Mouse (Mus musculus) kidney, postnatal 4 days (tissue): ENCODE results near the gene Dazap1.

Experiments used
- DNase-seq, 2 experiments: peaks; one replicate each; pipeline ENCODE4 v3.0.0; 2021; ENCODE audit warnings: mixed read lengths in 2 of 2

Dazap1 gene

DNA sequence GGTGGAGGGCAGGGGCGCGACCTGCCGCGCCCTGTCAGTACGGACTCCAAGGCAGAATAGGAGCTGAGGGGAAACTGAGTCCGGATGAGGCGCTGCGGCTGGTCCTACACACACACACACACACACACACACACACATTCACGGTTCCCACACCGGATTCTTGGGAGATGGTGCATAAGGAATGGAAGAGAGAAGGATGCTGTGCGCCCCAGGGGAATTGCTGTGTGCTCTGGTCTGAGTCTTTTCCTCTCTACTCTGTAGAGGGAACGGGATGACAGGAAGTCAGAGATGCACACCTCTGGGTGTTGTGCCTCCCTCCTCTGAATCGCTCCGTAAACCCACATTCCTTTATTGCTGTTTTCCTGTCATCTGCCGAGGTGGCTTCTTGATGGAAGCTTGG, 38.0 kb downstream of the Dazap1 start:
- DNase-seq: no peak

GRCm38 (mm10) chr10:80299824-80300223, 38.5 kb downstream of the Dazap1 start:
- DNase-seq: no peak

DNA sequence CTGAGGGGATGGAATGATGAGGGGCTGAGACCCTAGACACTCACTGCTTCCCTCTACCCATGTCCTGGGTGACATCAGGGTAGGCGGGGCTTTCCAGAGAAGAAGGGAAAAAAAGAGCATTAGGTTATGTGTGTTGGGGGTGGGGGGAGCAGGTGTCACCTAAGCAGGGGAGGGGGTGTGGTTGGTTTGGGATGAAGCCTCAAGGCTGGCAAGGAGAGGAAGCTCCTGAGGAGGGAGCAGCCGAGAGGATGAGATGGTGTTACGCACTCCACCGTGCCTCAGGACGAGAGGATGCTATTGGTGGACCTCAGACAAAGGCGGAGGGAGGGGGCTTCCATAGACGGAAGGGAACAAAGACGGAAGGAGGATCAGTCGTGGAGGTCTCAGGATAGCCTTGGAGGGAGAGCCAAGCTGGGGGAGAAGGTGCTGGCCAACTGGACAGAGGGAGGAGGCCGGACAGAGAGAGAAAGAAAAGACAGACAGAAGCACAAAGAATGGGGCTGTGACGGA, 39.4 kb downstream of the Dazap1 start:
- DNase-seq: no peak

DNA sequence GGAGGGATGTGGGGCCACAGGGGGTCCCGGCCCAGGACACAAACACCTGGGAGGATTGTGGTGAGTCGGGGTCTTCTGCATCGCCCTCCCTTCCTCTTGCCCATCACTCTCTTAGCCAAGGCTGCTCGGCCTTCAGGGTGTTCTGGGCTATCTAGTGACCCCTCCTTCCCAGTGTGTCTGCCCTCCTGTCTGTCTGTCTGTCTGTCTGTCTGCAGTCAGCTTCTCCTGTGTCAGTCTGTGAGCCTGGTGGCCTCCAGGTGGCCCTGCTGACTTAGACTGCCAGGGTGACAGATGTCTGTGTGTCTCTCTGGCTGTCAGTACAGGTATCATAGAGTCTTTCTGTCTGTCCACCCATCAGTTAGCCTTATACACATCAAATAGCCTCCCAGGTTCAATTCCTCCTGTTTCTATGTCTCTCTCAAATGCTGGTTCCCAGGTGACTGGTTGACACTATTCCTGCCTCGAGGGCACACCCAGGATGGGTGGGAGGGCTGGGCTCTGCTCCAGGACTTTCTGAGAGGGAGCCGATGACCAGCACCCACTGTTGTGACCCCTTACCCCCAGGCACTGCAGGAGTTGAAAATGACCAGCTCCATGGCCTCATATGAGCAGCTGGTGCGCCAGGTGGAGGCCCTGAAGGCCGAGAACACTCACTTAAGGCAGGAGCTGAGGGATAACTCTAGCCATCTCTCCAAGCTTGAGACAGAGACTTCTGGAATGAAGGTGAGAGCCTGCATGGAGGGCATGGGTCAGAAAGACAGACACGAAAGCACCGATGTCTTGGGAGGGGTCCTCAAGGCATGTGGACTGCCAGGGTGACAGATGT, 40.2 kb downstream of the Dazap1 start:
- no peak for DNase-seq

DNA sequence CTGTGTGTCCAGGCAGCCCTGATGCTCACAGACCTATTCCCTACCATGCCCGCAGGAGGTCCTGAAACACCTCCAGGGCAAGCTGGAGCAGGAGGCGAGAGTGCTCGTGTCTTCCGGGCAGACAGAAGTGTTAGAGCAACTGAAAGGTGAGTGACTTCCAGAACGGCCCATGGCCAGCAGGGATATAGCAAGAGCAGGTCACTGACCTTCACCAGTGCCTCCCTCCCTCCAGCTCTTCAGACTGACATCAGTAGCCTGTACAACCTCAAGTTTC, 40.7 kb downstream of the Dazap1 start:
- no peak for DNase-seq

GRCm38 (mm10) chr10:80302471-80302881, 41.2 kb downstream of the Dazap1 start:
- peak; percentile 80 to 86 for DNase-seq

- DNase-seq: no peak
Observed at GRCm38 (mm10) chr10:80304458-80304857, 43.2 kb downstream of the Dazap1 start.

DNA sequence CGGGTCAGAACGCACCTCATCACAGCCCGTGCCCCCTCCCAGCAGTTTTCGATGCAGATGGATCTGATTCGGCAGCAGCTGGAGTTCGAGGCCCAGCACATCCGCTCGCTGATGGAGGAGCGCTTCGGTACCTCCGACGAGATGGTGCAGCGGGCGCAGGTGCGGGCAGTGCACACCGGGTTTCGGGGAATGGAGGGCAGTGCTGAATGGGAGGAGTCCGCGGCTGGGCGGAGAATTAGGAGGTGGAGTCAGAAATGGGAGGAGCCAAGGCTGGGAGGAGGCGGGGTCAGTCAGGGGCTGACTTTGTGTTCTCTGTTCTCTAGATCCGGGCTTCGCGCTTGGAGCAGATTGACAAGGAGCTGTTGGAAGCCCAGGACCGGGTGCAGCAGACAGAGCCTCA, 43.6 kb downstream of the Dazap1 start:
- DNase-seq: peak; percentile 69 to 79

DNA sequence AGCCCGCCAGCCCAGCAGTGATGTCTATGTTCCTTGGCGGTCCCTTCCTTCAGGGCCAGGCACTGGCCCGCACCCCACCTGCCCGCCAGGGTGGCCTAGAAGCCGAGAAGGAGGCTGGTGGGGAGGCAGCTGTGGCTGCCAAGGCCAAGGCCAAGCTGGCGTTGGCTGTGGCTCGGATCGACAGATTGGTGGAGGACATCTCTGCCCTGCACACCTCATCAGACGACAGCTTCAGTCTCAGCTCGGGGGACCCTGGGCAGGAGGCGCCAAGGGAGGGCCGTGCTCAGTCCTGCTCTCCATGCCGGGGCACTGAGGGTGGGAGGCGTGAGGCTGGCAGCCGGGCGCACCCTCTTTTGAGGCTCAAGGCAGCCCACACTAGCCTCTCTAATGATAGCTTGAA, 50.3 kb downstream of the Dazap1 start:
- no peak for DNase-seq

GRCm38 (mm10) chr10:80312586-80313504, 51.6 kb downstream of the Dazap1 start:
- peak in 1 of 2 experiments; percentile 46 for DNase-seq

DNA sequence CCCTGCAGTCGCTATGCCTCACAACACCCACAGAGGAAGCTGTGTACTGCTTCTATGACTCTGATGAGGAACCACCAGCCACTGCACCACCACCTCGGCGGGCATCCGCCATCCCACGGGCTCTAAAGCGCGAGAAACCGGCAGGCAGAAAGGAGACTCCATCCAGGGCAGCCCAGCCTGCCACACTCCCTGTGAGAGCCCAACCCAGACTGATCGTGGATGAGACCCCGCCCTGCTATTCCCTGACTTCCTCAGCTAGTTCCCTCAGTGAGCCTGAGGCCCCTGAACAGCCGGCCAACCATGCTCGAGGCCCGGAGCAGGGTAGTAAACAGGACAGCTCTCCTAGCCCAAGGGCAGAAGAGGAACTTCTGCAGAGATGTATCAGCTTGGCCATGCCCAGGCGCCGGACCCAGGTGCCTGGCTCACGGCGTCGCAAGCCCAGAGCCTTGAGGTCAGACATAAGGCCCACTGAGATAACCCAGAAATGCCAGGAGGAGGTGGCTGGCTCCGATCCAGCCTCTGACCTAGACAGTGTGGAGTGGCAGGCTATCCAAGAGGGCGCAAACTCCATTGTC, 52.4 kb downstream of the Dazap1 start:
- peak in 1 of 2 experiments; percentile 31 for DNase-seq

GRCm38 (mm10) chr10:80314494-80315001, 53.3 kb downstream of the Dazap1 start:
- no peak for DNase-seq

DNA sequence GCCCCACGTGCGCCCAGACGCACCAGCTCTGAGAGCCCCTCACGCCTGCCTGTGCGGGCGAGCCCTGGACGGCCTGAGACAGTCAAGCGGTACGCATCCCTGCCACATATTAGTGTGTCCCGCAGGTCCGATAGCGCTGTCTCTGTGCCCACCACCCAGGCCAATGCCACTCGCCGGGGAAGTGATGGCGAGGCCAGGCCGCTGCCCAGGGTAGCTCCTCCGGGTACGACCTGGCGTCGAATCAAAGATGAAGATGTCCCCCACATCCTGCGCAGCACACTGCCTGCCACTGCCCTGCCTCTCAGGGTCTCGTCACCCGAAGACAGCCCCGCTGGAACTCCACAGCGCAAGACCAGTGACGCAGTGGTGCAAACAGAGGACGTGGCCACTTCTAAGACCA, 54.0 kb downstream of the Dazap1 start:
- no peak for DNase-seq

- DNase-seq: no peak
Observed at GRCm38 (mm10) chr10:80316359-80316781, 55.1 kb downstream of the Dazap1 start.

DNA sequence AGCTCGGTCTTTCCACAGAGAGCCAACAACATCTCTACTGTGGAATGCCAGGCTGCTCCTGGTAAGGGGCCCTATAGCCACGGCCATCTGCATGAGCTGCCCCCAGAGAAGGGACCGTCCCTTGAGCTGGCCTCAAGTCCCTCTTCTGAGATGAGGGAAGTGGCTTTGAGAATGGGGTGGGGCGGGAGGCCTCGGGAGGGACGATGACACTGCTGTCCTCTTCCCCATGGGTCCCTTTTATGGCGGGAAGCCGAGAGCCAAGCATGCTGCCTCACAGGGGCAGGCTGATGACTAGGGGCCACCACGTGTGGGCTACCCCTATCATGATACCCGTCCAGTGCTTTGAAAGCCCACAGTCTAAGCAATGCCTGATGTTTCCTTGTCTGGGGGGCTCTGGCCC, 55.7 kb downstream of the Dazap1 start:
- no peak for DNase-seq

DNA sequence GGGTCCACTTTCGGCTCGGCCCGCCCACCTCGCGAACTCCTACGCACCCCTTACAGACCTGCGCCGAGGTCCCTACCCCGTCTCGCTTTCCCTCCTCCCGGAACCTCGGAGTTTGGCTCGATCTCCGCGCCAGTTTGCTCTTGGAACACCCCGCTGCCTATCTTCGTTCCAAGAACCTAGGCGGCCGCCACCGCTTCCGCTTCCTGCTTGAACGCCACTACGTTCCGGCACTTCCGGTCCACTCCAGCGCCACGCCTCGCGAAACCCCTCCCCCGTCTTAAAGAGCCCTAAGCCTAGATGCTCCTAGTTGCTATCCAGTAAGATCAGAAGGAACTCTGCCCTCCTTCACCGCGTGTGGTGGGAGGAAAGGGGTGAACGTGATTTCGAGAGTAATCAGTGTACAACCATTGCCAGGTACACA, 59.1 kb downstream of the Dazap1 start, which contains the start of gene 2310011J03Rik:
Gene 2310011J03Rik, minus strand, starts transcription at position 198 of the 421 bp plus-strand sequence.
- peak; percentile 94 to 96 for DNase-seq

GRCm38 (mm10) chr10:80321014-80321669, 59.9 kb downstream of the Dazap1 start:
- DNase-seq: no peak

- no peak for DNase-seq
Observed at GRCm38 (mm10) chr10:80321670-80322581, 60.6 kb downstream of the Dazap1 start.

- peak; percentile 51 to 67 for DNase-seq
Observed at GRCm38 (mm10) chr10:80322811-80323211, 61.5 kb downstream of the Dazap1 start.

DNA sequence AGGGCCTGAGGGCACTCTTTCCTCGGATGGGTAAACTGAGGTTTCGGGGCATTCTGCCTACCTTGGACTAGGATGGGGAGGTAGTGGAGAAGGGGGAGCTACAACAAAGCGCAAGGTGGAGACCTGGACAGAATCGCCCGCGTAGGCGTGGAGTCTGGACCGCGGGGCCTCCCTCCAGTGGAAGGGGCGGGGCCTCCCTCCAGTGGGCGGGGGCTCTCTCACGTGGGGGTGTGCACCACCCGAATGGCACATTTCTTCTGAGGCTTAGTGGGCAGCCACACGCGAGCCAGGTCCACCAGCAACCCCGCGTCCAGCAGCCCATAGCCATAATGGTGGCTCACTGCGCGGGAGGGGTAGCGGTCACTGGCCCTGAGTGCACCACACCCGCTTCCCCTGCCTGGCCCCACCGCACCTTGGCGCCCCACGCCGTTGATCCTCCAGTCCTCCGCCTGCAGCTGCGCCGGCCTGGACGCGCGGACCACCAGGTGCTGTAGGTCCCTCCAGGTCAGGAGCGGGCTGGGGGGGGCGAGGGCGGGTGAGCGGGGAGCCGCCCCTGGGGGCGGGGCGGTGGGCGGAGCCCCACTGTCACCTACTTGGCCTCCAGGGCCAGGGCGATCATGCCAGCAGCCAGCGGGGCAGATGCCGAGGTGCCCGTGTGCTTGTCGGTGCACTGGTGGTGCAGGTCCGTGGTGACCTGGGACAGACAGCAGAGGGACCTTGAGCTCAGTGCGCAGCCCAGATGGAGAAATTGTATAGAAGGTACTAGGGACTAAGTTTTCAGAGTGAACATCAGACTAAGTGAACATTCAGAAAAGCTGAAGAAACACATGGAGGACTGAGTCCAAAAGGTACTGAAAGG, 62.2 kb downstream of the Dazap1 start:
- DNase-seq: peak; percentile 80 to 86
